Mouse (Mus musculus) WW6 (cell line): Measurements from ENCODE around the gene Gm49369.
"Not testable (repeated sequence)": the region's sequence is repeated elsewhere in the genome, so short reads cannot be mapped to it uniquely, and the experiment has no call there.

Experiments
- DNase-seq: peaks from one replicate; pipeline ENCODE4 v3.0.0-alpha.2; 2013; ENCODE audit warnings: low read depth, low spot score

Gm49369 gene

GRCm38 (mm10) chr7:142382567-142382966 is at the start of gene Gm49369:
Gm49369 (minus strand) TSS chr7:142382667.
- no peak for DNase-seq

GRCm38 (mm10) chr7:142431106-142431505 is 48.6 kb upstream of the Gm49369 start:
- DNase-seq: no peak

GRCm38 (mm10) chr7:142430160-142430678 is 47.8 kb upstream of the Gm49369 start:
- no peak for DNase-seq

- peak; percentile 60 for DNase-seq
These were observed 45.7 kb upstream of the Gm49369 start for GRCm38 (mm10) chr7:142428213-142428612.

- DNase-seq: no peak
These were observed 43.3 kb upstream of the Gm49369 start for GRCm38 (mm10) chr7:142425641-142426213.

- no peak for DNase-seq
These were observed 39.4 kb upstream of the Gm49369 start for GRCm38 (mm10) chr7:142421826-142422225.

GRCm38 (mm10) chr7:142419887-142420286 is 37.4 kb upstream of the Gm49369 start:
- DNase-seq: no peak

- no peak for DNase-seq
These were observed 36.2 kb upstream of the Gm49369 start for GRCm38 (mm10) chr7:142418679-142419078.

- DNase-seq: no peak
These were observed 35.6 kb upstream of the Gm49369 start for GRCm38 (mm10) chr7:142418027-142418426.

GRCm38 (mm10) chr7:142416225-142416624 is 33.8 kb upstream of the Gm49369 start:
- DNase-seq: no peak

- no peak for DNase-seq
These were observed 32.8 kb upstream of the Gm49369 start for GRCm38 (mm10) chr7:142415314-142415713.

- DNase-seq: no peak
These were observed 30.8 kb upstream of the Gm49369 start for GRCm38 (mm10) chr7:142413285-142413684.

- no peak for DNase-seq
These were observed 27.1 kb upstream of the Gm49369 start for GRCm38 (mm10) chr7:142409603-142410002.

- no peak for DNase-seq
These were observed 26.2 kb upstream of the Gm49369 start for GRCm38 (mm10) chr7:142408686-142409085.

- DNase-seq: no peak
These were observed 25.5 kb upstream of the Gm49369 start for GRCm38 (mm10) chr7:142407935-142408334.

GRCm38 (mm10) chr7:142405134-142405533 is 22.7 kb upstream of the Gm49369 start:
- not testable (repeated sequence) for DNase-seq

GRCm38 (mm10) chr7:142403591-142403990 is 21.1 kb upstream of the Gm49369 start:
- no peak for DNase-seq

- DNase-seq: no peak
These were observed 18.3 kb upstream of the Gm49369 start for GRCm38 (mm10) chr7:142400750-142401142.

- no peak for DNase-seq
These were observed 17.8 kb upstream of the Gm49369 start for GRCm38 (mm10) chr7:142400112-142400749.

GRCm38 (mm10) chr7:142399250-142399649 is 16.8 kb upstream of the Gm49369 start:
- DNase-seq: no peak

GRCm38 (mm10) chr7:142398052-142398451 is 15.6 kb upstream of the Gm49369 start:
- no peak for DNase-seq

GRCm38 (mm10) chr7:142396611-142397010 is 14.1 kb upstream of the Gm49369 start:
- DNase-seq: no peak

GRCm38 (mm10) chr7:142395472-142395871 is 13.0 kb upstream of the Gm49369 start:
- DNase-seq: no peak
